ENCODE assay signal across 14 mouse cellular contexts in the genomic region with DNA sequence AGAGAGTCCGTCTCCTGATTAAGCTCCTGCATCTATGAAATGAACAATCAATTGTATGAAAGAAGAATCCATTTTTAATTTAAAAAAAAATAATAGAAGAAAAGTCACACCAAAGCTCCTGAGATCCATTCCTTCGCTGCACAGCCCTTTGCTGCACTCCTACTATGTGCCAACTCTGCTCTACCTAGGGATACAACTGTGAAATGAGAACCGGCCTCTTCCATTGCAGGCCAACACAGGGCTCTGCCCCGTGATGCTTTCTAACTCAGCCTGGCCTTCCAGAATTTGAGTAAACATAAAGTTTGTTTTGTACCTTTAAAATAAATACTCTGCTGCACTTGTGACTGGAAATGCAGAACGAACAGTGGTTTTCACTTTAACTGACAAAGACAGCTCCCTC.
"Had no signal": no experiment of that assay in that cellular context is flagged by ENCODE, and none has a peak within 500 bp of the region (broad histone marks: within the 10 kb centered on the region; RNA-seq: fewer than 3 reads in every experiment).

No protein-coding gene starts in this region.

- H3K9me3 ChIP-seq: limb, embryonic 10.5 days; neural tube, embryonic 15.5 days had no signal

- H3K27ac ChIP-seq: limb, embryonic 10.5 days; neural tube, embryonic 15.5 days had no signal

- DNase-seq: kidney, adult 11 months; kidney, postnatal 10 days; kidney, postnatal 4 days; lung, adult 2 months; lung, postnatal 36 days; midbrain, embryonic 14.5 days; right cerebral cortex, adult 18-20 months; right cerebral cortex, postnatal 25 days; thymus, adult 18-20 months; thymus, postnatal 36 days had no signal

- H3K4me3 ChIP-seq: limb, embryonic 10.5 days; myocyte; neural tube, embryonic 15.5 days had no signal

- ATAC-seq: lung, postnatal 0 days had no signal

- H3K9ac ChIP-seq: neural tube, embryonic 15.5 days had no signal

- H3K27me3 ChIP-seq: neural tube, embryonic 15.5 days had no signal

- H3K36me3 ChIP-seq: limb, embryonic 10.5 days; neural tube, embryonic 15.5 days had no signal

- H3K4me2 ChIP-seq: neural tube, embryonic 15.5 days had no signal
